14 mouse cellular contexts compared by ENCODE assay signal in the genomic region with DNA sequence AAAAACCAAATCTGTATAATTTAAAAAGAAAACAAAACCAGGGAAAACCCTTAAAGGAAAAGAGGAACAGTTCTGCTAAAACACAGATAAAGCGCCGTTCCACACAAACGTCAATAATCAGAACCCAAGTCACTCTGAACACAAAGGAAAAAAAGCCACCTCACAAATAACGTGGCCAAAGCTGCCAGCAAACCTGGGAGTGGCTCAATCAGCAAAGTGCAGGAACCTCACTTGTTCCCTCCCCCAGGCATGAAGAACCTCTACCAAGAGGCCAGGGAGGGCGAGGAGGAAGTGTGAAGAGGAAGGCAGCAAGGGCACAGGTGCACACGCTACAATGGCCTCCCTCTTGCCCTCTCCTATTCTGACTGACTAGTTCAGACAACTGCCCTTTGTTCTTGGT. TPM values are rescaled to one million over a fixed set of nuclear protein-coding genes. Genes with fewer than 3 reads are reported as not detected.
A peak's percentile ranks its signal among the peaks of the same experiment; 100 is the strongest.
DNase-seq lines count a peak whose midpoint lies in the region; ATAC-seq and TF ChIP-seq lines count a peak whose summit lies in the region.
"Had no signal": no experiment of that assay in that cellular context is flagged by ENCODE, and none has a peak within 500 bp of the region (broad histone marks: within the 10 kb centered on the region; RNA-seq: fewer than 3 reads in every experiment).

No protein-coding gene starts in this region.

- H3K4me1 ChIP-seq in thymus, adult 2 months (replicated peaks; ENCODE audit: control insufficient read depth, insufficient read depth, low read length) = peaks cover 4% of the 10 kb centered on the region; the same call in 1 of the 2 replicates
- peaks cover 6 to 16% of the 10 kb centered on the region in 2 experiments for H3K4me1 ChIP-seq in liver, embryonic 14.5 days (replicated peaks; ENCODE audit: control insufficient read depth in 2 of 2, insufficient read depth in 2 of 2, low read length in 1 of 2)
- H3K4me1 ChIP-seq: neural tube, embryonic 12.5 days had no signal

- no peak overlapping the region for H3K4me2 ChIP-seq in liver, embryonic 14.5 days (ENCODE audit: low read depth)
- H3K4me2 ChIP-seq: neural tube, embryonic 12.5 days had no signal

- no peak overlapping the region for H3K9ac ChIP-seq in liver, embryonic 14.5 days (replicated peaks)
- H3K9ac ChIP-seq: neural tube, embryonic 12.5 days had no signal

- no peak for TF ChIP-seq CTCF in thymus, adult 2 months (IDR thresholded peaks at IDR 0.05; ENCODE audit: borderline replicate concordance, control insufficient read depth, extremely low read depth, insufficient read depth, low read length, poor library complexity)
- no peak for TF ChIP-seq CTCF in liver, embryonic 14.5 days (IDR thresholded peaks at IDR 0.05; ENCODE audit: low read depth)

- peak; percentile 9 for DNase-seq in thymus, adult 2 months
- DNase-seq in thymus, adult 18-20 months = no peak
- DNase-seq in liver, embryonic 14.5 days (ENCODE audit: low read depth in 3 of 3, low spot score in 3 of 3) = peak; percentile 30 to 35 (median 33)
- DNase-seq in urinary bladder, postnatal 36 days (ENCODE audit: low spot score in 2 of 2) = no peak
- no peak for DNase-seq in kidney, adult 11 months
- no peak for DNase-seq in heart, adult 18-20 months
- DNase-seq: cerebellum, adult 9-11 months; kidney, adult 2 months; right cerebral cortex, postnatal 4 days had no signal

- 41% methylated on average over 6 of the region's 6 CpGs for WGBS in thymus, adult 2 months
- 20% methylated on average over 6 of the region's 6 CpGs for WGBS in liver, embryonic 14.5 days (ENCODE audit: insufficient replicate concordance)

- ATAC-seq in liver, embryonic 14.5 days (ENCODE audit: insufficient read depth) = peak; percentile 66
- peak; percentile 73; the same call in 1 of the 2 replicates for ATAC-seq in monocyte, adult 5-6 weeks (replicated peaks; ENCODE audit: insufficient number of reproducible peaks, low FRiP score, low TSS enrichment, poor library complexity, severe bottlenecking)
- no peak for ATAC-seq in cerebellum, adult (ENCODE audit: insufficient number of reproducible peaks, low FRiP score, low TSS enrichment)
- ATAC-seq: CD4-positive, CD25-positive, alpha-beta regulatory T cell, adult 4 months had no signal

- no peaks in the 10 kb centered on the region for H3K27me3 ChIP-seq in thymus, adult 2 months (ENCODE audit: control insufficient read depth, insufficient read depth, low read length)
- H3K27me3 ChIP-seq in liver, embryonic 14.5 days (ENCODE audit: control insufficient read depth, insufficient read depth, low read length) = no peaks in the 10 kb centered on the region
- H3K27me3 ChIP-seq: neural tube, embryonic 12.5 days had no signal

- H3K9me3 ChIP-seq in liver, embryonic 14.5 days (ENCODE audit: control insufficient read depth, low read length) = no peaks in the 10 kb centered on the region
- H3K9me3 ChIP-seq: neural tube, embryonic 12.5 days had no signal

- H3K4me3 ChIP-seq in thymus, adult 2 months (ENCODE audit: control insufficient read depth, insufficient read depth, low read length) = no peak overlapping the region
- no peak overlapping the region for H3K4me3 ChIP-seq in liver, embryonic 14.5 days (ENCODE audit: insufficient read depth in 1 of 2, low read depth in 2 of 2, low read length in 2 of 2)
- H3K4me3 ChIP-seq: left cerebral cortex, adult 2 months; neural tube, embryonic 12.5 days had no signal

- H3K27ac ChIP-seq in thymus, adult 2 months (ENCODE audit: control insufficient read depth, insufficient read depth, low read length) = no peak overlapping the region
- H3K27ac ChIP-seq in liver, embryonic 14.5 days = peak overlapping the region; percentile 48; the same call in 1 of the 2 replicates
- H3K27ac ChIP-seq: left cerebral cortex, adult 2 months; neural tube, embryonic 12.5 days had no signal

- no peak for TF ChIP-seq EP300 in liver, embryonic 14.5 days (IDR thresholded peaks at IDR 0.05; ENCODE audit: low read depth)

- peaks cover 18% of the 10 kb centered on the region for H3K36me3 ChIP-seq in thymus, adult 2 months (ENCODE audit: control insufficient read depth, insufficient read depth, low read length)
- peaks cover 24% of the 10 kb centered on the region for H3K36me3 ChIP-seq in liver, embryonic 14.5 days (replicated peaks; ENCODE audit: control insufficient read depth, insufficient read depth, low read depth)

- no peak for TF ChIP-seq POLR2A in thymus, adult 2 months (IDR thresholded peaks at IDR 0.05; ENCODE audit: control insufficient read depth, extremely low read depth, insufficient read depth, low read length, poor library complexity)

RNA-seq across cellular contexts. Expression of a gene that starts 26.4 kb away (rescaled TPM):
- 0.74 and 1.0 TPM in 2 replicates for polyA plus RNA-seq in thymus, adult 2 months (2012; rRNA removed)
- 0.39 and 0.62 TPM in 2 replicates for polyA plus RNA-seq in liver, embryonic 14.5 days (2012; rRNA removed)
- polyA plus RNA-seq in liver, embryonic 14.5 days (2014; fragmentation: Nextera tagmentation; extraction: Ambion mirVana) = 0.40 and 0.50 TPM in 2 replicates
- 0.87 to 1.9 TPM in 2 of 3 replicates, not detected in the other for total RNA-seq in monocyte, adult 5-6 weeks (2017)
- total RNA-seq in heart, adult 18-20 months (2021) = 1 to 10 TPM; 1.2 to 1.5 TPM

RNA-seq across cellular contexts. Expression of a gene that starts 44.3 kb away (rescaled TPM):
- 201 and 203 TPM in 2 replicates for polyA plus RNA-seq in thymus, adult 2 months (2012; rRNA removed)
- 36.0 and 39.6 TPM in 2 replicates for polyA plus RNA-seq in liver, embryonic 14.5 days (2012; rRNA removed)
- 37.6 and 40.3 TPM in 2 replicates for polyA plus RNA-seq in liver, embryonic 14.5 days (2014; fragmentation: Nextera tagmentation; extraction: Ambion mirVana)
- total RNA-seq in monocyte, adult 5-6 weeks (2017) = 31.8 to 64.2 TPM (median 34.4 TPM) in 3 replicates
- 100 to 1,000 TPM; 107 to 116 TPM for total RNA-seq in heart, adult 18-20 months (2021)

Comparison
In these comparisons a context has a peak if more than half of its experiments do, and no peak if none do; other contexts are left out.
1. DNase-seq: peak in thymus, adult 2 months (single experiment) and liver, embryonic 14.5 days (3 of 3); none in thymus, adult 18-20 months (0 of 2), urinary bladder, postnatal 36 days (0 of 2), kidney, adult 11 months (single experiment) and heart, adult 18-20 months (0 of 2).